Mouse (Mus musculus): ENCODE measurements at regions not wholly inside any gene's neighbourhood (a gene's known extent, or its start where the extent isn't known, plus 50 kb on each side); places are given as distances from the start of the nearest gene placed in this dataset.

- Histone ChIP-seq H3K4me2 (ENCODE audit: low read length) (no peak overlapping the region), H3K9ac (ENCODE audit: low read depth, low read length) (no peak overlapping the region)
- 85% methylated on average over 8 of the region's 8 CpGs for WGBS
These were observed 54.3 kb upstream of the Bmp2 start for GRCm38 (mm10) chr2:133497541-133498185.

DNA sequence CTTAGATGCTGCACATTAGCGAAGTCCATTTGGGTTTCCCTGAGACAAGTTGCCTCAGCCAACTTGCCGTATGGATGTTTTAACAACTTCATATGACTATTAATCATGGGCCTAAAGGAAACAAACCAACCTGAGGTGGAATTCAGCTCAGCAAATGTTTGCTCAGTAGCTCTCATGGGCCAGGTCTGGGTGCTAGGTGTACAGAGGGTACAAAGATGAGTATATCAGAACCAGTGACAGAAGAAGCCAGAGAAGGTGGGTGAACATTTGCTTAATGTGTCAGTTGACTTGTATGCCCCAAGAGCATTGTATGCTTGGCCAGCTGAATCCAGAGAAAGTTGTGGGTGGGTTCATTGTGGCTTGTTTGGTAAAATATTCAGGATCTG lies 53.8 kb upstream of the Bmp2 start:
- WGBS = 92% methylated on average over 2 of the region's 2 CpGs
- Histone ChIP-seq H3K4me2 (ENCODE audit: low read length) (no peak overlapping the region), H3K9ac (ENCODE audit: low read depth, low read length) (no peak overlapping the region), H3K36me3 (ENCODE audit: control insufficient read depth, insufficient read depth, low read length) (no peaks in the 10 kb centered on the region), H3K4me3 (ENCODE audit: low read length) (no peak overlapping the region), H3K4me1 (ENCODE audit: control insufficient read depth, insufficient read depth, low read depth, low read length) (no peaks in the 10 kb centered on the region), H3K27me3 (replicated peaks; ENCODE audit: control insufficient read depth, insufficient read depth, low read length) (no peaks in the 10 kb centered on the region), H3K27ac (ENCODE audit: low read depth, low read length) (no peak overlapping the region), H3K9me3 (ENCODE audit: control insufficient read depth, low read length) (no peaks in the 10 kb centered on the region)
- no peak for ATAC-seq

More at GRCm38 (mm10) chr2:133497541-133498185, 54.3 kb upstream of the Bmp2 start:
- H3K4me3 ChIP-seq (ENCODE audit: low read length) = no peak overlapping the region
- no peaks in the 10 kb centered on the region for H3K27me3 ChIP-seq (replicated peaks; ENCODE audit: control insufficient read depth, insufficient read depth, low read length)
- no peak overlapping the region for H3K27ac ChIP-seq (ENCODE audit: low read depth, low read length)
- H3K36me3 ChIP-seq (ENCODE audit: control insufficient read depth, insufficient read depth, low read length) = no peaks in the 10 kb centered on the region
- H3K4me1 ChIP-seq (ENCODE audit: control insufficient read depth, insufficient read depth, low read depth, low read length) = no peaks in the 10 kb centered on the region
- no peak for ATAC-seq
- no peaks in the 10 kb centered on the region for H3K9me3 ChIP-seq (ENCODE audit: control insufficient read depth, low read length)

DNA sequence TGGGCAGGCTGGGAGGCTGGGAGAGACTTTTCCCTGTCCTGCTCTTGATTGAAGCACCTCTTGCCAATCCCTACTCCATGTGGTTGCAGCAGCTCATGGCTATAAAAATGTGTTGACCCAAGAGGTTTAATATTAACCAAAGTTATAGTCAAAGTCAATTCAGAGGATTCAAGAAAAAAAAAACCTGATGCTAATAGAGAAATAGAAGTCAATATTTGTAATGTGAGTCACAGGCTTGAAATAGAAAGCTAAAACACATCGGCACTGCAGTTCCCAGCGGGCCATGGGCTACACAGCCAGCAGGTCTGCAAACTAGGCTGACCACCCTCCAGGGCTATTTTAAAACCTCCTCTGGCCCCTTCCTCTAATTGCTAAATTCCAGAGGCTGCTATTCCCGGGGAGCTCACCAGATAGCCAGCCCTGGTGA lies 53.2 kb upstream of the Bmp2 start:
- ATAC-seq = no peak
- Histone ChIP-seq H3K27me3 (replicated peaks; ENCODE audit: control insufficient read depth, insufficient read depth, low read length) (no peaks in the 10 kb centered on the region), H3K36me3 (ENCODE audit: control insufficient read depth, insufficient read depth, low read length) (no peaks in the 10 kb centered on the region), H3K4me2 (ENCODE audit: low read length) (no peak overlapping the region), H3K4me3 (ENCODE audit: low read length) (no peak overlapping the region), H3K9ac (ENCODE audit: low read depth, low read length) (no peak overlapping the region), H3K4me1 (ENCODE audit: control insufficient read depth, insufficient read depth, low read depth, low read length) (no peaks in the 10 kb centered on the region), H3K9me3 (ENCODE audit: control insufficient read depth, low read length) (no peaks in the 10 kb centered on the region), H3K27ac (ENCODE audit: low read depth, low read length) (no peak overlapping the region)
- 72% methylated on average over 3 of the region's 3 CpGs for WGBS

DNA sequence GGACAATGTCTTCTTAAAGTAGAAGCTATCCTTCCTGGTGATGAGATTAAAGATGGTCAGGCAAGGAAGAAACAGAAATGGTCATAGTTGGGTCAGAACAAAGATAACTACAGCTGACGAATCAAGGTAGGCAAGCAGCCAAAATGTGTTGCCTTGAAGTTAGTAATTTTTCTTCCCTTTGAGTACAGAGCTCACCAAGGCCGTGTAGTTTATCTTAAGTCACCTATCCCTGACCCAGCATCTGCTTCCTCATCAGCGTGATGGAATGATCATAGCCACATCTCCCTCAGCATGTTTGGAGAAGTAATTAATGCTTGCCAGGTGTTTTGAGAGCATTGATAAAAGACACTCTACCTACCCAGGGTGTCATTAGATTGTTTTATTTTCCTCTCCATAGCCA lies 52.1 kb upstream of the Bmp2 start:
- Histone ChIP-seq H3K9ac (ENCODE audit: low read depth, low read length) (no peak overlapping the region), H3K4me3 (ENCODE audit: low read length) (no peak overlapping the region), H3K4me1 (ENCODE audit: control insufficient read depth, insufficient read depth, low read depth, low read length) (no peaks in the 10 kb centered on the region), H3K27ac (ENCODE audit: low read depth, low read length) (no peak overlapping the region), H3K9me3 (ENCODE audit: control insufficient read depth, low read length) (no peaks in the 10 kb centered on the region), H3K4me2 (ENCODE audit: low read length) (no peak overlapping the region), H3K27me3 (replicated peaks; ENCODE audit: control insufficient read depth, insufficient read depth, low read length) (no peaks in the 10 kb centered on the region), H3K36me3 (ENCODE audit: control insufficient read depth, insufficient read depth, low read length) (no peaks in the 10 kb centered on the region)
- WGBS = 90% methylated on average over 3 of the region's 3 CpGs
- no peak for ATAC-seq
